Mouse (Mus musculus) testis, adult 2 months (tissue): ENCODE measurements around the gene Nckap5. TPM values are rescaled to one million over a fixed set of nuclear protein-coding genes. Genes with fewer than 3 reads are reported as not detected.

Experiments
- H3K27ac ChIP-seq: fragments of 200-500 bp; 2 replicates; pipeline ENCODE4 v1.5.1; 2012; ENCODE audit warnings: low read depth, low read length; ENCODE audit not compliant: control insufficient read depth, insufficient read depth
- H3K27me3 ChIP-seq: fragments of 200-500 bp; 2 replicates; pipeline ENCODE4 v1.6.1; 2012; ENCODE audit warnings: mild to moderate bottlenecking, low read length, moderate library complexity; ENCODE audit not compliant: control insufficient read depth, insufficient read depth
- H3K36me3 ChIP-seq: fragments of 200-500 bp; 2 replicates; pipeline ENCODE4 v1.6.1; 2012; ENCODE audit warnings: mild to moderate bottlenecking, low read length; ENCODE audit not compliant: control insufficient read depth, insufficient read depth
- H3K4me1 ChIP-seq: fragments of 200-500 bp; 2 replicates; pipeline ENCODE4 v1.6.1; 2012; ENCODE audit warnings: low read length; ENCODE audit not compliant: control insufficient read depth, insufficient read depth
- H3K4me3 ChIP-seq: fragments of 200-500 bp; 2 replicates; pipeline ENCODE4 v1.5.1; 2012; ENCODE audit warnings: low read depth, mild to moderate bottlenecking, low read length, moderate library complexity, mixed read lengths; ENCODE audit not compliant: control insufficient read depth
- CTCF ChIP-seq: fragments of 200-500 bp; IDR thresholded peaks from 2 replicates; pipeline ENCODE4 v1.5.1; 2012; ENCODE audit warnings: low read depth, mild to moderate bottlenecking, inconsistent platforms, low read length, moderate library complexity; ENCODE audit not compliant: control insufficient read depth, insufficient read depth, insufficient replicate concordance
- POLR2A ChIP-seq: fragments of 200-500 bp; IDR thresholded peaks from 2 replicates; pipeline ENCODE4 v1.6.1; 2012; ENCODE audit warnings: low read depth, mild to moderate bottlenecking, inconsistent platforms, low read length, moderate library complexity; ENCODE audit not compliant: control insufficient read depth
- polyA plus RNA-seq: library from polyadenylated mRNA; depleted of rRNA; stranded (reverse); fragments of >200 nt; gene quantifications from 2 replicates; pipeline ENCODE4 v1.2.3, GENCODE M21; 2012

The Nckap5 gene
- polyA plus RNA-seq, 1 experiment: 1.0 TPM

DNA sequence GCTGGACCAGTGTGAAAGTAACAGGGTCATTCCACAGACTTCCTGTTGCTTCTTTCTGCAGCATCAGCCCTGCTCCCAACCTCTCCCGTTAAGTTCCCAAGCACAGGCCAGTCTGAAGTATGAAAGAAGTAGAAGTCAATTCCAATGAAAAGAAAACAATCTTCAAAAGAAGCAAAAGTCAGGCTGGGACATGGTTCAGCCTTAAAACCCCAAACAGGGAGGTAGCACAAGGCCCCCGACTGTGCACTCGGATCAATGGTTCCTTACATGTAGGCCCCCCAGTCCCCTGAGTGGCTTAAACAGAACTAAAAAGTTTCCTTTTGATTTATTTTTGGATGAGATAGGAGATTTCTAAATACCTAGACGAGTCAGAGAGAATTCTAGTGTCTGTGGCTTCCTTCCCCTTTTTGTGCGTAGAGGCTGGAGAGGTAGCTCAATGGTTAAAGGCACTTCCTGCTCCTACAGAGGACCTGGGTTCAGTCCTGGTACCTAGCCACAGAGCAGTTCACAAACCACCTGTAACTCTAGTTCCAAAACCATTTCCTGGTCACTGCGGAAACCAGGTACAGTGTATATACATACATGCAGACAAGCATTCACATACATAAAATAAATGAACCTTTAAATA lies 260.9 kb downstream of the Nckap5 start:
- H3K27me3 ChIP-seq: no peaks in the 10 kb centered on the region

DNA sequence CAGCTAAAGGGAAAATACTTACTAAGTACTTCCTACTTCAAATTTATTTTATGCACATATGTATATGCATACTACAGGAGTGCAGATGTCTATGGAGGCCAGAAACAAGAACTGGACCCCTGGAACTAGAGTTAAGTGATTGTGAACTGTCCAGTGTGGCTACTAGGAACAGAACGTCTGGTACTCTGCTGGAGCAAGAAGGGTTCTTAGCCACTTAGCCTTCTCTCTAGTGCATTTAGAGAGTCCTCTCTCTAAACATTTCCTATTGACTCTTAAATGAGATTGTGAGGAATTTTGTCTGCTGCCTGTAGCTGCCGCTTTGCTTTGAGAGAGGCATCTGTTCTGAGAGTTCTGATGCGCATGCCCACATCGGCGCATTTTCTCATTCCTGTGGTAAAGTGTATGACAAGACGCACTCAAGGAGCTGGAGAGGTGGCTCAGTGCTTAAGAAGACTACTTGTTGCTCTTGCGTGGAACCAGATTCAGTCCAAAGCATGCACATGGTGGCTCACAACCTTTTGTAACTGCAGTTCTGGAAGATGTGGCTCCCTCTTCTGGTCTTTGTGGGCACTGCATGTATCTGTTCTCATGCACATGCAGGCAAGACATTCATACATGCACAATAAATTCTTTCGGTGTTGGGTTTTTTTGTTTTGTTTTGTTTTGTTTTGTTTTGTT lies 261.9 kb downstream of the Nckap5 start:
- Histone ChIP-seq H3K4me3 (no peak overlapping the region), H3K27me3 (no peaks in the 10 kb centered on the region), H3K36me3 (no peaks in the 10 kb centered on the region), H3K27ac (no peak overlapping the region), H3K4me1 (no peaks in the 10 kb centered on the region)
- TF ChIP-seq POLR2A (no peak), CTCF (peak; percentile 37; the same call in 1 of the 2 replicates)

More for the DNA sequence above, 260.9 kb downstream of the Nckap5 start:
- Histone ChIP-seq H3K36me3 (no peaks in the 10 kb centered on the region), H3K4me3 (no peak overlapping the region), H3K27ac (no peak overlapping the region), H3K4me1 (no peaks in the 10 kb centered on the region)
- TF ChIP-seq POLR2A (no peak), CTCF (no peak)

DNA sequence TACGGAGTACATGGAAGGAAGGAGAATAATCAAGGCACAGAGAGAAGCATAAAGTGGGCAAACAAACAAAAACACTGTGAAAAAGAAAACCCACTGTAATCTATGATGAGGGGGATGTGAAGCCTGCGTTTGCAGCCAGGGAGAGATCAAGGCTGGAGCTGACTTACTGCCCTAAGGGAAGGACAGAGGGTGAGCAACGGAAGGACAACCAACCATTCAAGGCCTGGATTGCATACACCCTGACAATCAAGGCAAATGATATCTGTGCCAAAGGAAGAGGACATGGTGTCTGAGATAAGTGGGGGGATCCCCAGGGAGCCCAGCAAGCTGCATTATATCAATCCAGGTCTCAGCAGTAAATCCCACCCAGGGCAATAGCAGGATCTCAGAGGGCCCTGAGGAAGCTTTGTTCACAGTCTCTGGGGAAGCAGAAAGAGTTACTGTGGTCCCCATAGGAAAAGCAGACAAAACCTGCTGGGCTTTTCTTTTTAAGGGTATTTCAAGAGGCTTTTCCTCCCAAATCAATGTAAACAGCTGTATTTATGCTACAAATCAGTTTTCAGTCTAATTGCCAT lies 265.4 kb downstream of the Nckap5 start:
- H3K4me1 ChIP-seq: no peaks in the 10 kb centered on the region
- H3K27ac ChIP-seq: no peak overlapping the region
- H3K4me3 ChIP-seq: no peak overlapping the region
- H3K36me3 ChIP-seq: no peaks in the 10 kb centered on the region
- H3K27me3 ChIP-seq: no peaks in the 10 kb centered on the region
- no peak for TF ChIP-seq CTCF
- no peak for TF ChIP-seq POLR2A

DNA sequence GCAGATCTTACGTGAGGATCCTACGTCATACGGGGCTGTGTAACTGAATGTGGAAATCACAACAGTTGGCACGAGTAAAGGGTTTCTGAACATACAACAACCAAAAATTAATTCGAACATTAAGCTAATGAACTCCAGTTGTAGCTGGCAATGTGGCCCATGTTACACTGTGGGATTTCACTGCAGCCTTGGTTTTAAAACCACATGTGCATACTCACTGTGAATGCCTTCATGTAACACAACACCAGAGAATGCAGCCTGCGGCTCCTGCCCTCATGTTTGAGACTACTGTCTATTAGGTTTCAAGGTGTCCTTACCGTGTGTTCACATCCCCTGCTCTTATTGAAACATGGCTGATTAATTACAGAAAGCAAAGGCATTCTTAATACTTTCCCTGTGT lies 269.7 kb downstream of the Nckap5 start:
- Histone ChIP-seq H3K36me3 (no peaks in the 10 kb centered on the region), H3K27me3 (no peaks in the 10 kb centered on the region), H3K4me1 (no peaks in the 10 kb centered on the region), H3K4me3 (no peak overlapping the region), H3K27ac (no peak overlapping the region)
- no peak for TF ChIP-seq POLR2A
- TF ChIP-seq CTCF: no peak

DNA sequence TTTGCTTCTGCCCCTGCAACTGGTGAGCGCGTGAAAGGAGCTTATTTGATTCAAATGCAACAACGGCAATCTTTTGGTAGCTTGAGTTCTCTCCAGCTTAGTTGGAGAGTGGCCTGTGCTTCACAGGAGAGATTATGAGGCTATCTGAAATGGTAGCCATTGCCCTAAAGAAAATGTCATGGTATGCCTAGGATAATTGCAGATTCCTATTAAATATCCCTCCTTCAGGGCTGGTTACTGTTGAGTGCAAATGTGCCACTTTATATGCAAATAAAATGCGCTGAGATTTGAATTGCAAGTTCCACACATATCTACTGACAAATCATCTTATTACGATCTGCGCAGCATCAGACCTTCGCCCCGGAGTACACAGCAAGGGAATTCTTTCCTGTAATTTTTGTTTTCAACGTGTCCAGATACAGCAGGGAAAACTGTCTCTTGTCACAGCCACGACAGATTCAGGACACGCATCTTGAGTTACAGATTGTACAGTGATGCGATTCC lies 272.8 kb downstream of the Nckap5 start:
- TF ChIP-seq POLR2A (no peak), CTCF (no peak)
- Histone ChIP-seq H3K36me3 (no peaks in the 10 kb centered on the region), H3K4me1 (no peaks in the 10 kb centered on the region), H3K27me3 (no peaks in the 10 kb centered on the region), H3K4me3 (no peak overlapping the region), H3K27ac (no peak overlapping the region)

DNA sequence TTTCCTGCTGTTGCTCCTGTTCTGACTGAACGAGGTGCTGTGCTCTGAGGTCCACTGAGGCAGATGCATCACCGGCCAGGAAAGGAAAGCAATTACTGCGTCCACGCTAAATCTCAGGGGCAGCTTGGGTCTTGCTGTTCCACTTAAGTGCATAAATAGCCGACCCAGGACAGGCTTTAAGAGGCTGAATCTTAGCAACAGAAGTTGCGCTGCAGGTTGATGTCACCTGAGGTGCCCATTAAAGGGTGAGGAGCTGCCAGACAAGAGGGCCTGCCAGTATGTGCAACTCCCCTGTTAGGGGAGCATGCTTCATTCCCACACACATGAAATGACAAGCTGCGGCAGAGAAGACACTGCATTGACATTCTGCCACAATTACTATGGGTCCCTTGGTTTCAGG lies 282.6 kb downstream of the Nckap5 start:
- Histone ChIP-seq H3K27me3 (no peaks in the 10 kb centered on the region), H3K4me1 (no peaks in the 10 kb centered on the region), H3K4me3 (no peak overlapping the region), H3K27ac (no peak overlapping the region), H3K36me3 (no peaks in the 10 kb centered on the region)
- no peak for TF ChIP-seq POLR2A
- no peak for TF ChIP-seq CTCF

DNA sequence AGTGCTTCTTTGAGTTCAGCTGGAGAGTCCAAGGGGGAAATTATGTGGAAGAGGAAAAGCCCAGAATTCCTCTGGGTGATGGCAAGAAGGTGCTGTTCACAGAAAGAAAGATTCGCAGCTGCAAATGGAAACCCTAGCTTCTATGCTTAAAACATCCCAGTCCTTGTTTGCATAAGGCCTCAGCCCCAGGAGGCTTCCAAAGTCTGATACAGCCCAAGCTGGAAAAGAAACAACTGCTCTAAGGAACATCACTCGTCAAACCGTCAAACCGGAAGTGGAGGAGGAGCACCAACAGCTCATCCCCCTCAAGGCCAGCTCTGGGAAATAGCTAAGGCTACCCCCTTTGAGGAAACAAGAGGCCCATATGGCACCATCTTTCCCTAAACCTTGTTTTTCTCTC lies 286.1 kb downstream of the Nckap5 start:
- no peak overlapping the region for H3K27ac ChIP-seq
- no peaks in the 10 kb centered on the region for H3K4me1 ChIP-seq
- H3K4me3 ChIP-seq: no peak overlapping the region
- TF ChIP-seq CTCF (no peak), POLR2A (no peak)
- no peaks in the 10 kb centered on the region for H3K27me3 ChIP-seq
- no peaks in the 10 kb centered on the region for H3K36me3 ChIP-seq
